Mouse (Mus musculus) lung, embryonic 16.5 days (tissue): Measurements from ENCODE around the gene Pla2g5. TPM values are rescaled to one million over a fixed set of nuclear protein-coding genes. Genes with fewer than 3 reads are reported as not detected.

Source experiments
- ATAC-seq: fragments of 200-750 bp; cut with Nextera tagmentation; 2 replicates; pipeline ENCODE4 v1.8.0; 2017; ENCODE audit warnings: low read depth, mild to moderate bottlenecking, moderate library complexity
- H3K27ac ChIP-seq: fragments of 300-500 bp; sonication (generic); 2 replicates; pipeline ENCODE4 v1.5.1; 2014; ENCODE audit warnings: mild to moderate bottlenecking, control low read depth, low read length
- H3K27me3 ChIP-seq: fragments of 300-500 bp; sonication (generic); 2 replicates; pipeline ENCODE4 v1.6.1; 2014; ENCODE audit warnings: low read depth, low read length, mixed read lengths; ENCODE audit not compliant: control insufficient read depth, insufficient read depth
- H3K36me3 ChIP-seq: fragments of 300-500 bp; sonication (generic); 2 replicates; pipeline ENCODE4 v1.6.1; 2014; ENCODE audit warnings: low read length; ENCODE audit not compliant: control insufficient read depth, insufficient read depth
- H3K4me1 ChIP-seq: fragments of 300-500 bp; sonication (generic); replicated peaks from 2 replicates; pipeline ENCODE4 v1.6.1; 2014; ENCODE audit warnings: low read length, mixed read lengths; ENCODE audit not compliant: control insufficient read depth, insufficient read depth
- H3K4me2 ChIP-seq: fragments of 300-500 bp; sonication (generic); 2 replicates; pipeline ENCODE4 v1.6.1; 2014; ENCODE audit warnings: low read depth, low read length, control low read depth
- H3K4me3 ChIP-seq: fragments of 300-500 bp; sonication (generic); 2 replicates; pipeline ENCODE4 v1.5.1; 2014; ENCODE audit warnings: mild to moderate bottlenecking, low read length, control low read depth
- H3K9ac ChIP-seq: fragments of 300-500 bp; sonication (generic); 2 replicates; pipeline ENCODE4 v1.6.1; 2014; ENCODE audit warnings: low read length, control low read depth
- H3K9me3 ChIP-seq: fragments of 300-500 bp; sonication (generic); 2 replicates; pipeline ENCODE4 v1.6.1; 2016; ENCODE audit warnings: low read length; ENCODE audit not compliant: control insufficient read depth
- WGBS: fragments of 180-500 bp; shearing (Covaris S2); extraction: QIAGEN DNeasy Blood & Tissue Kit; methylation state at CpG from one replicate; pipeline ENCODE4 v1.1.7; 2014; 5-methylcytosine and 5-hydroxymethylcytosine counted together
- polyA plus RNA-seq: library from polyadenylated mRNA; unstranded; fragments of >200 nt; fragmentation: Nextera tagmentation; extraction: Ambion mirVana; gene quantifications from 2 replicates; pipeline ENCODE4 v1.2.1, GENCODE M21; 2015

Gene Pla2g5
- polyA plus RNA-seq, 1 experiment from 2014 or later, result 0.60 TPM

GRCm38 (mm10) chr4:138796513-138797216, 66.6 kb downstream of the Pla2g5 start:
- Histone ChIP-seq H3K4me3 (no peak overlapping the region), H3K27ac (no peak overlapping the region), H3K36me3 (no peaks in the 10 kb centered on the region), H3K27me3 (no peaks in the 10 kb centered on the region), H3K9me3 (no peaks in the 10 kb centered on the region), H3K9ac (no peak overlapping the region), H3K4me2 (no peak overlapping the region), H3K4me1 (peaks cover 16% of the 10 kb centered on the region)
- ATAC-seq, result no peak
- 24% methylated on average over 6 of the region's 6 CpGs for WGBS

- Histone ChIP-seq H3K9ac (no peak overlapping the region), H3K36me3 (no peaks in the 10 kb centered on the region), H3K4me2 (no peak overlapping the region), H3K27ac (no peak overlapping the region), H3K27me3 (no peaks in the 10 kb centered on the region), H3K4me1 (peaks cover 8% of the 10 kb centered on the region; the same call in 1 of the 2 replicates), H3K9me3 (no peaks in the 10 kb centered on the region), H3K4me3 (no peak overlapping the region)
- ATAC-seq, result no peak
- WGBS, result 84% methylated on average over 6 of the region's 6 CpGs
These were observed 68.9 kb downstream of the Pla2g5 start for GRCm38 (mm10) chr4:138794344-138794743.

GRCm38 (mm10) chr4:138793276-138793675, 70.0 kb downstream of the Pla2g5 start:
- Histone ChIP-seq H3K4me3 (no peak overlapping the region), H3K27ac (no peak overlapping the region), H3K4me2 (no peak overlapping the region), H3K9ac (no peak overlapping the region), H3K27me3 (no peaks in the 10 kb centered on the region), H3K36me3 (no peaks in the 10 kb centered on the region), H3K9me3 (no peaks in the 10 kb centered on the region), H3K4me1 (peaks cover 8% of the 10 kb centered on the region; the same call in 1 of the 2 replicates)
- peak; percentile 34; the same call in 1 of the 2 replicates for ATAC-seq
- WGBS, result 44% methylated on average over 2 of the region's 2 CpGs

- H3K4me2 ChIP-seq, result no peak overlapping the region
- H3K27ac ChIP-seq, result peak overlapping the region; percentile 43
- ATAC-seq, result 0 out of 2 replicates have a peak, but pooled peaks have one; percentile 10
- H3K36me3 ChIP-seq, result no peaks in the 10 kb centered on the region
- no peaks in the 10 kb centered on the region for H3K27me3 ChIP-seq
- H3K4me1 ChIP-seq, result peaks cover 8% of the 10 kb centered on the region; the same call in 1 of the 2 replicates
- 8% methylated on average over 9 of the region's 9 CpGs for WGBS
- no peak overlapping the region for H3K4me3 ChIP-seq
- no peaks in the 10 kb centered on the region for H3K9me3 ChIP-seq
- no peak overlapping the region for H3K9ac ChIP-seq
These were observed 70.7 kb downstream of the Pla2g5 start for GRCm38 (mm10) chr4:138792599-138792998.

GRCm38 (mm10) chr4:138791452-138791851, 71.8 kb downstream of the Pla2g5 start:
- Histone ChIP-seq H3K27me3 (no peaks in the 10 kb centered on the region), H3K4me3 (no peak overlapping the region), H3K9ac (no peak overlapping the region), H3K4me1 (peaks cover 5% of the 10 kb centered on the region; the same call in 1 of the 2 replicates), H3K4me2 (no peak overlapping the region), H3K9me3 (no peaks in the 10 kb centered on the region), H3K36me3 (no peaks in the 10 kb centered on the region), H3K27ac (no peak overlapping the region)
- ATAC-seq, result no peak
- WGBS, result 38% methylated on average over 6 of the region's 6 CpGs

- Histone ChIP-seq H3K9ac (no peak overlapping the region), H3K36me3 (no peaks in the 10 kb centered on the region), H3K27me3 (no peaks in the 10 kb centered on the region), H3K4me1 (peaks cover 3% of the 10 kb centered on the region; the same call in 1 of the 2 replicates), H3K27ac (no peak overlapping the region), H3K4me2 (no peak overlapping the region), H3K4me3 (no peak overlapping the region), H3K9me3 (no peaks in the 10 kb centered on the region)
- WGBS, result 66% methylated on average over 4 of the region's 4 CpGs
- ATAC-seq, result no peak
These were observed 74.9 kb downstream of the Pla2g5 start for GRCm38 (mm10) chr4:138788381-138788780.

GRCm38 (mm10) chr4:138786141-138786540, 77.1 kb downstream of the Pla2g5 start:
- 39% methylated on average over 4 of the region's 4 CpGs for WGBS
- H3K9me3 ChIP-seq, result no peaks in the 10 kb centered on the region
- H3K4me3 ChIP-seq, result no peak overlapping the region
- no peak overlapping the region for H3K9ac ChIP-seq
- no peaks in the 10 kb centered on the region for H3K27me3 ChIP-seq
- no peaks in the 10 kb centered on the region for H3K36me3 ChIP-seq
- H3K27ac ChIP-seq, result no peak overlapping the region
- ATAC-seq, result no peak
- H3K4me2 ChIP-seq, result no peak overlapping the region
- H3K4me1 ChIP-seq, result no peaks in the 10 kb centered on the region

- Histone ChIP-seq H3K9me3 (no peaks in the 10 kb centered on the region), H3K4me1 (no peaks in the 10 kb centered on the region), H3K27me3 (no peaks in the 10 kb centered on the region), H3K4me3 (no peak overlapping the region), H3K4me2 (no peak overlapping the region), H3K36me3 (no peaks in the 10 kb centered on the region), H3K27ac (no peak overlapping the region), H3K9ac (no peak overlapping the region)
- WGBS, result 45% methylated on average over 4 of the region's 4 CpGs
- no peak for ATAC-seq
These were observed 77.6 kb downstream of the Pla2g5 start for GRCm38 (mm10) chr4:138785721-138786120.

GRCm38 (mm10) chr4:138782098-138782497, 81.2 kb downstream of the Pla2g5 start:
- no peak overlapping the region for H3K4me3 ChIP-seq
- no peak overlapping the region for H3K27ac ChIP-seq
- no peaks in the 10 kb centered on the region for H3K36me3 ChIP-seq
- WGBS, result 73% methylated on average over 6 of the region's 6 CpGs
- no peaks in the 10 kb centered on the region for H3K9me3 ChIP-seq
- no peaks in the 10 kb centered on the region for H3K27me3 ChIP-seq
- no peak overlapping the region for H3K9ac ChIP-seq
- H3K4me2 ChIP-seq, result no peak overlapping the region
- ATAC-seq, result no peak
- no peaks in the 10 kb centered on the region for H3K4me1 ChIP-seq
